Mouse (Mus musculus) small intestine, adult 2 months (tissue): ENCODE measurements at regions not wholly inside any gene's neighbourhood (a gene's known extent, or its start where the extent isn't known, plus 50 kb on each side); places are given as distances from the start of the nearest gene placed in this dataset.

Source experiments
- H3K27ac ChIP-seq: fragments of 200-500 bp; 2 replicates; pipeline ENCODE4 v1.5.1; 2012; ENCODE audit warnings: low read depth, low read length, control low read depth, inconsistent platforms; ENCODE audit not compliant: insufficient read depth
- H3K27me3 ChIP-seq: fragments of 200-500 bp; 2 replicates; pipeline ENCODE4 v1.6.1; 2012; ENCODE audit warnings: mild to moderate bottlenecking, moderate library complexity, low read length, inconsistent platforms; ENCODE audit not compliant: control insufficient read depth, insufficient read depth
- H3K36me3 ChIP-seq: fragments of 200-500 bp; 2 replicates; pipeline ENCODE4 v1.6.1; 2012; ENCODE audit warnings: mild to moderate bottlenecking, low read length, control low read depth, inconsistent platforms; ENCODE audit not compliant: control insufficient read depth, insufficient read depth
- H3K4me1 ChIP-seq: fragments of 200-500 bp; 2 replicates; pipeline ENCODE4 v1.6.1; 2012; ENCODE audit warnings: low read length, inconsistent platforms, mixed read lengths; ENCODE audit not compliant: control insufficient read depth, insufficient read depth, insufficient read length
- H3K4me3 ChIP-seq: fragments of 200-500 bp; 2 replicates; pipeline ENCODE4 v1.5.1; 2012; ENCODE audit warnings: low read depth, mild to moderate bottlenecking, control low read depth, inconsistent platforms, low read length, moderate library complexity
- CTCF ChIP-seq: fragments of 200-500 bp; IDR thresholded peaks from 2 replicates; pipeline ENCODE4 v1.5.1; 2012; ENCODE audit warnings: low read depth, mild to moderate bottlenecking, control low read depth, inconsistent platforms, low read length, moderate library complexity, mixed read lengths; ENCODE audit not compliant: insufficient replicate concordance, insufficient read length; ENCODE audit errors: extremely low read depth
- POLR2A ChIP-seq: fragments of 200-500 bp; IDR thresholded peaks from 2 replicates; pipeline ENCODE4 v1.6.1; 2012; ENCODE audit warnings: low read depth, mild to moderate bottlenecking, control low read depth, inconsistent platforms, low read length, moderate library complexity
- whole genome bisulfite sequencing: fragments of 180-500 bp; shearing (Covaris S2); methylation state at CpG from one replicate; pipeline ENCODE4 v1.1.7; 2018; 5-methylcytosine and 5-hydroxymethylcytosine counted together

- WGBS: 72% methylated on average over 1 of the region's 1 CpGs
- Histone ChIP-seq H3K4me1 (no peaks in the 10 kb centered on the region), H3K4me3 (no peak overlapping the region), H3K36me3 (no peaks in the 10 kb centered on the region), H3K27ac (no peak overlapping the region), H3K27me3 (no peaks in the 10 kb centered on the region)
- no peak for TF ChIP-seq POLR2A
- TF ChIP-seq CTCF: no peak
These were observed 97.6 kb downstream of the Icos start for GRCm38 (mm10) chr1:61075335-61075734.

GRCm38 (mm10) chr1:61084732-61085131 is 107.0 kb downstream of the Icos start:
- no peak overlapping the region for H3K4me3 ChIP-seq
- H3K27ac ChIP-seq: no peak overlapping the region
- TF ChIP-seq CTCF: no peak
- TF ChIP-seq POLR2A: no peak

GRCm38 (mm10) chr1:61086811-61087210 is 109.1 kb downstream of the Icos start:
- Histone ChIP-seq H3K4me3 (no peak overlapping the region), H3K27ac (no peak overlapping the region), H3K4me1 (no peaks in the 10 kb centered on the region), H3K36me3 (no peaks in the 10 kb centered on the region), H3K27me3 (no peaks in the 10 kb centered on the region)
- 59% methylated on average over 5 of the region's 5 CpGs for WGBS
- TF ChIP-seq POLR2A: no peak
- TF ChIP-seq CTCF: no peak

More at GRCm38 (mm10) chr1:61084732-61085131, 107.0 kb downstream of the Icos start:
- no peaks in the 10 kb centered on the region for H3K4me1 ChIP-seq
- H3K27me3 ChIP-seq: no peaks in the 10 kb centered on the region
- no peaks in the 10 kb centered on the region for H3K36me3 ChIP-seq

DNA sequence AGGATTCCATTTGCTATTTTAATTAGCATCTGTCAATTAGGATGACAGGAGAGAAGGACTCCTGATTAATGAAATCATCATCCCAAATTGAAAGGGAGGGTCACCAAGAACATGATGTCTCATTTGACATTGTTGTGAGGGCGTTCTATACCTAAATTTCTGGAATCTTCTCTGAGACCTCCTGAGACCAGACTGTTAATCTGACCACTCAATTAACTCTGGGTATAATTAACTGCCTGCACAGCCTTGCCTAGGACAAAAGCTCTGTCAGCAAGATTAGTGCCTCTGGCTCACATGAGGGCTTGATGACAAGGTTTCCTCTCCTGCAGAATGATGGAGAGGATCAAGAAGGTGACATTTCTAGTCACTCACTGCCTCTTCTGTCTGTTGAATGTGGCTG is 113.1 kb downstream of the Icos start:
- 89% methylated on average over 1 of the region's 1 CpGs for WGBS
- no peak for TF ChIP-seq CTCF
- TF ChIP-seq POLR2A: no peak

DNA sequence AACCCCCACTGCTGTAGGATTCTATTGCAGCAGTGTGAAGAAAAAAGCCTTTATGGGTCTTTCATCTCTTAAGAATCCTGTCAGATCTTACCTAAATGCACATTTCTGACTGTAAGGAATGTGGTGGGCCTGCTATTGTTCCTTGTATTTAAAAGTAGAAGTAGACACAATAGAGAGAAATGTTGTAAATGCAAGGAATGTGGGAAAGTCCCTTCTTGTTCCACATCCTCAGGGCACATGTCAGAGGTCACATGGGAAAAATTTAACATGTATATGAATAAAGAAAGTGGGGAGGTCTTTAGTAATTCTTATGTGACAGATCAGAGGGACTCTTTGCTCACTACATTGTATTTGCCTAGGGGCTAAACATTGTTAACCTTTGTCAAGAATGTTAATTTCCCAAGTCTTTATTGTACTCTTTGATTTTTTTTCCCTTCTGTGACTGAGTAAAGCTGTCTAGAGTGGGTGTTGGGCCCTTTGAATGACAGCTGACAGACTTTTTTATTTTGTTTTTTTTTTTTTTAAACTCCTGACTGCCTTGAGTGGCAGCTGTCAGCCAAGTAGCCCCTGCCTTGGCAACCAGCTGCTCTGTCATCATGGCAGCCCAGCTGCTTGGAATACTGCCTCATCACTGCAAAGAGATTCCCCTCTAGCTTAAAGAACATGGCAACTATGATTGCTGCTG is 117.9 kb downstream of the Icos start:
- no peak for TF ChIP-seq POLR2A
- TF ChIP-seq CTCF: no peak
- Histone ChIP-seq H3K4me3 (no peak overlapping the region), H3K27ac (no peak overlapping the region), H3K4me1 (no peaks in the 10 kb centered on the region), H3K36me3 (no peaks in the 10 kb centered on the region), H3K27me3 (no peaks in the 10 kb centered on the region)

More for the DNA sequence above, 113.1 kb downstream of the Icos start:
- H3K36me3 ChIP-seq: no peaks in the 10 kb centered on the region
- H3K27me3 ChIP-seq: no peaks in the 10 kb centered on the region
- no peak overlapping the region for H3K4me3 ChIP-seq
- H3K27ac ChIP-seq: no peak overlapping the region
- no peaks in the 10 kb centered on the region for H3K4me1 ChIP-seq

DNA sequence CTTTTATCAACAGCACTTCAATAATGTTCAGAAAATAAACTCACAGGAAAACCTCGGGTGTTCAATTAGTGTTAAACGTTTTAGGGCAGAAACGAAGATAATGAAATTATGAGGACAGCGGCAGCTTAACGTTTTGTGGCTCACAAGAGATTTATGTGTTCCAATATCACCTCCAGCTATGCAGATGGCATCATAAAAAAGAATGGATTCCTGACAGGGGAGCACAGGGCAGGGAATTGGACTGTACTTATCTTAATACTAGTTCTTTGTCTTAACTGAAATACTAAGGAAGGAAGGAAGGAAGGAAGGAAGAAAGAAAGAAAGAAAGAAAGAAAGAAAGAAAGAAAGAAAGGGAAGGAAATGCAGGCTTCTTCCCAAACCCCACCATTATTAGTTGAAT is 121.6 kb downstream of the Icos start:
- Histone ChIP-seq H3K27ac (no peak overlapping the region), H3K27me3 (no peaks in the 10 kb centered on the region), H3K4me1 (no peaks in the 10 kb centered on the region), H3K4me3 (no peak overlapping the region), H3K36me3 (no peaks in the 10 kb centered on the region)
- TF ChIP-seq CTCF (no peak), POLR2A (no peak)
- WGBS: 31% methylated on average over 5 of the region's 5 CpGs

DNA sequence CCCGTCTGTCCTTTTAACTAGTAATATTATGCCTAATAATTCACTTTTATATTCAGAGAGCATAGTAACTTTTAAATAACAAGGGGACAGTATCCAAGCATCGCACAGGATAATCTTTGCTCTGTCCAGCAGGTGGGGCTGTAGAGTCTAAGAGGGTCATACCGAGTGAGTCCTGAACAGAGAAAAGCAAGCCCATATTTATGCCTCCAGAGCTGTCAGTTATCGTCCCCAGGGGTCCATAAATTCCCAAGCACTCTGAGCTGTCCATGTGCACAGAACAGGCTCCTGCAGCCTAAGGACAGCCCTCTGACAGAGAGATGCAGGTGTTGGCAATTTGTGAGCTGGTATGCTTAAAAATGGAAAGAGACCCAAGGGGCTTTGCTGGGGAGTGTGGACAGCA is 124.0 kb downstream of the Icos start:
- WGBS: 48% methylated on average over 4 of the region's 4 CpGs
- H3K4me3 ChIP-seq: no peak overlapping the region
- H3K27me3 ChIP-seq: no peaks in the 10 kb centered on the region
- no peak for TF ChIP-seq CTCF
- TF ChIP-seq POLR2A: no peak
- H3K36me3 ChIP-seq: no peaks in the 10 kb centered on the region
- no peaks in the 10 kb centered on the region for H3K4me1 ChIP-seq
- no peak overlapping the region for H3K27ac ChIP-seq

DNA sequence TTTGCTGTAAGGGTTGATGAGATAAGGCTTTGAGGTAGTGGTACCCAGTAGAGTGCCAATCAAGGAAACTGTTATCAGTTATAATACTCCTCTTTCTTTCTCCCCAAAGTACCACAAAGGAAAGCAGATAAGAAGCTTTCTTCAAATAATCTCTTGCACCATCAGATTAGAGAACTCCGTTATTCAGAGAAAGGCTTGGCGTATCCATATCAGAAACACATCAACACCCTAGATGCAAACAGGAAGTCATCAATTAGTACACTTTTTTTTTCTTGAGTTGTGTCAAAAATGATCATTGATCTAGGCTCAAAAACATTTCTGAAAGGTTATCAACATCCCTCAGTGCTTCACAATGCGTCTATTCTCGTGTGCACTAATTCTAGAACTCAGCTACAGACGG is 124.6 kb downstream of the Icos start:
- WGBS: 67% methylated on average over 5 of the region's 5 CpGs

More for the DNA sequence above, 124.6 kb downstream of the Icos start:
- Histone ChIP-seq H3K4me3 (no peak overlapping the region), H3K4me1 (no peaks in the 10 kb centered on the region), H3K36me3 (no peaks in the 10 kb centered on the region), H3K27me3 (no peaks in the 10 kb centered on the region), H3K27ac (no peak overlapping the region)
- TF ChIP-seq CTCF (no peak), POLR2A (no peak)
